Mouse (Mus musculus) testis, adult 2 months (tissue): ENCODE results near the gene Tex2.

Source experiments
- CTCF ChIP-seq: fragments of 200-500 bp; IDR thresholded peaks from 2 replicates; pipeline ENCODE4 v1.5.1; 2012; ENCODE audit warnings: low read depth, mild to moderate bottlenecking, inconsistent platforms, low read length, moderate library complexity; ENCODE audit not compliant: control insufficient read depth, insufficient read depth, insufficient replicate concordance
- POLR2A ChIP-seq: fragments of 200-500 bp; IDR thresholded peaks from 2 replicates; pipeline ENCODE4 v1.6.1; 2012; ENCODE audit warnings: low read depth, mild to moderate bottlenecking, inconsistent platforms, low read length, moderate library complexity; ENCODE audit not compliant: control insufficient read depth

DNA sequence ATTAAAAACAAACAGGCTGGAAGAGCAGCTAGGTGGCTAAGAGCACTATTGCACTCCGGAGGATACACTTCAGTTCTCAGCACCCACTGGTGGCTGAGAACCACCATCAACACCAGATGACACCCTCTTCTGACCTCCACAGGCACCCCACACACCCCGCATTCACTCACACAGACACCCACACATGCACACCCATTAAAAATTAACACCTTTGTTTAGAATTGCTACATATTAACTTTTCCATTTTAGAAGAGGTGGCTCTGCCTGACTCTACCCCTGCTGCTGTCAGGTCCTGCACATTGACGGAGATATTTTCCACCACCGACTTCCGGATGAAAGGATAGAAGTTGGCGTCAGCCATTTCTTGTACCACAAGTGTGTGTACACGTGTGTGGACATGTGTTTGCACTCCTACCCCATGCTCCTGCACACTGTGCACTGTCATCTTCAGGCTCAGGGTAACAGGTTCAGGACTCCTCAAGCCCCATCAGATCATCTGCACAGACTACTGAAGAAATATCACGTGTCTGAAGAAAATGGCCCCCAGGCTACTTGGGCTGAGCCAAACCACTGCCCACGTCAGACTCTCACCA is 77.5 kb downstream of the Tex2 start:
- TF ChIP-seq CTCF (no peak), POLR2A (no peak)
